Mouse (Mus musculus) kidney, postnatal 14 days (tissue): Measurements from ENCODE around the gene Sult6b1.

ENCODE experiments used
- DNase-seq: peaks from one replicate; pipeline ENCODE4 v3.0.0; 2022; ENCODE audit warnings: mixed read lengths

The Sult6b1 gene

DNA sequence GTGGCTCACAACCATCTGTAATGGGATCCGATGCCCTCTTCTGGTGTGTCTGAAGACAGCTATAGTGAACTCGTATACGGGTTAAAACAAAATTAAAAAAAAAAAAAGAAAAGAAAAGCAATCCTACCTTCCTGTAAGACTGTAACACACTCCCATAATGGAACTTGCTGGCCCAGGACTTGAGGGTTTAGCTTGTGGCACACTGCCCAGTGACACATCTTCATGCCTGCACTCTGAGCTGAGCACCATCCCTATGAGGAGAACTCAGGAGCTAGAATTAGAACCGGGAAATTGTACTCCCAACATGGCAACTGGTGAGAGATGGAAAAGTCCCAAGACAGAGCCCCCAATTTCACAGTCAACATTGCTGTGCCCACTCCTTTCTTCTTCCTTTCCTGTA lies 23.5 kb downstream of the Sult6b1 start:
- DNase-seq, result no peak

- DNase-seq, result peak; percentile 93
Observed at GRCm38 (mm10) chr17:78882401-78883112, 24.2 kb downstream of the Sult6b1 start, which contains the start of gene Eif2ak2. Eif2ak2 (minus strand) TSS chr17:78882573.

GRCm38 (mm10) chr17:78881878-78882304 lies 24.9 kb downstream of the Sult6b1 start:
- DNase-seq, result peak; percentile 29

DNA sequence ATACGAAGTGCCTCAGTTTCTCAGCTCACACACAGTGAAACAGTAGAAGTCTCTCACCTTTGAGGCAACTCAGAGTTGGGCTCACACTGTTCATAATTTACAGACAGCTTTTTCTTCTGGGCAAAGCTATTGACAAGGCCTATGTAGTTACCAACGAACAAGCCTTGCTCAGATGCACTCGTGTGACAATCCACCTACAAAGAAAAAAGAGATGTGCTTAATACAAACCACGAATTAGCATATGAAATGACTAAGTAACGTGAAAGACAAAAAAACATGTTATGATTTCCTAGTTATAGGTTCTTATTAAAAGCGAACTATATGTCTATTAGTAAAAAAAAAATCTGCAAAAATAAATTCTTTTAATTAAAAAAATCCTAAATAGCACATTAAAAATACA lies 32.9 kb downstream of the Sult6b1 start:
- DNase-seq, result no peak

DNA sequence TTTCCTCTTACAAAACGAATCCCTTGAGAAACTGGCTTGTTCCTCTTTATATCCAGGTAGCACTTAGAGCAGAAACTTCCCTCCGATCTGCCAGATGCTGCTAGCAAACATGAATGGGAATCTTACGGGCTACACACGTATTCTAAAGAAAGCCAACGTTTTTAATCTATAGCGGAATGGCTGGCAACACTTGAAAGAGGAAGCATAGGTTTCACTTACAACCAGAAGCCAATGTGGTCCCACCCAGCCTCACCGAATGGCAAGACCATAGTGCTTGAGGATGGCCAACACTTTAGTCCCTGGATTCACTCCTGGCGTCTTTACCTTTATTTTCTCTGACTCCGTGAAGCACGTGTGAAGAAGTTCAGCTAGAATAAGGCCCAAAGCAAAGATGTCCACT lies 50.5 kb downstream of the Sult6b1 start:
- no peak for DNase-seq

DNA sequence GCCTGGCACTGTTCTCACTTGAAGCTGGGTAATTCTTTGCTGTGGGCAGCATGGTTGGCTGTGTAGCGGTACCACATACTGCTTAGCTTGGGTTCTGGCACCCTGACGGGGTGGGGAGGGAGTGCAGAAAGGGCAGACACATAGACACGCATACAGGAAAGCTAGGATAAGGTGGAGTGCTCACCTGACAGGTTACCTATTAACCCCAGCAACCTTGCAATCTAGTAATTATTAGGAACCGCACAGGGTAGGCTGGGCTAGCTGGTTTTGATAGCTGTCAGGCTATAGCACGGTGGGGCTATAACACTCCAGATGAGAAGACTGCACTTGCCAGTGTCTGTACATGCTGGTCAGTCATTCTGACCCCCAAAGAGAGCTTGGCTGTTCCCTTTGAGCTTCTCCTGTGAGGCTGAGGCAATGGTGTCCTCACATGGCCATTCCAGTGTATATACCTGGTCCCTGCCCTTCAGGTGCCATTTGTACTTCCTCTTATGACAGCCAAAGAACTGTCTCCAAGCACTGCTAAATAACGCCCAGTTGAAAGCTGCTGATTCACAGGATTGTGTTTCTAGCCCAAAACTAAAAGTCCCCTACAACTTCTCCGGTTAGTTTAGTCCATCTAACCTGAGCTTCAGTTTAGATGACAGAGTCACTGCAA lies 64.4 kb downstream of the Sult6b1 start:
- no peak for DNase-seq

- no peak for DNase-seq
Observed at GRCm38 (mm10) chr17:78836056-78836455, 70.7 kb downstream of the Sult6b1 start.

GRCm38 (mm10) chr17:78834856-78835835 lies 71.6 kb downstream of the Sult6b1 start, which contains the start of the genes Heatr5b and Gpatch11:
Heatr5b (minus strand) TSS chr17:78835364.
Gpatch11 (plus strand) TSS chr17:78835567.
- DNase-seq, result peak; percentile 99
